Mouse (Mus musculus) testis, adult 2 months (tissue): Measurements from ENCODE around the gene AY074887. TPM values are rescaled to one million over a fixed set of nuclear protein-coding genes. Genes with fewer than 3 reads are reported as not detected.

Experiments
- H3K27ac ChIP-seq: fragments of 200-500 bp; 2 replicates; pipeline ENCODE4 v1.5.1; 2012; ENCODE audit warnings: low read depth, low read length; ENCODE audit not compliant: control insufficient read depth, insufficient read depth
- H3K27me3 ChIP-seq: fragments of 200-500 bp; 2 replicates; pipeline ENCODE4 v1.6.1; 2012; ENCODE audit warnings: mild to moderate bottlenecking, low read length, moderate library complexity; ENCODE audit not compliant: control insufficient read depth, insufficient read depth
- H3K36me3 ChIP-seq: fragments of 200-500 bp; 2 replicates; pipeline ENCODE4 v1.6.1; 2012; ENCODE audit warnings: mild to moderate bottlenecking, low read length; ENCODE audit not compliant: control insufficient read depth, insufficient read depth
- H3K4me1 ChIP-seq: fragments of 200-500 bp; 2 replicates; pipeline ENCODE4 v1.6.1; 2012; ENCODE audit warnings: low read length; ENCODE audit not compliant: control insufficient read depth, insufficient read depth
- H3K4me3 ChIP-seq: fragments of 200-500 bp; 2 replicates; pipeline ENCODE4 v1.5.1; 2012; ENCODE audit warnings: low read depth, mild to moderate bottlenecking, low read length, moderate library complexity, mixed read lengths; ENCODE audit not compliant: control insufficient read depth
- CTCF ChIP-seq: fragments of 200-500 bp; IDR thresholded peaks from 2 replicates; pipeline ENCODE4 v1.5.1; 2012; ENCODE audit warnings: low read depth, mild to moderate bottlenecking, inconsistent platforms, low read length, moderate library complexity; ENCODE audit not compliant: control insufficient read depth, insufficient read depth, insufficient replicate concordance
- POLR2A ChIP-seq: fragments of 200-500 bp; IDR thresholded peaks from 2 replicates; pipeline ENCODE4 v1.6.1; 2012; ENCODE audit warnings: low read depth, mild to moderate bottlenecking, inconsistent platforms, low read length, moderate library complexity; ENCODE audit not compliant: control insufficient read depth
- polyA plus RNA-seq: library from polyadenylated mRNA; depleted of rRNA; stranded (reverse); fragments of >200 nt; gene quantifications from 2 replicates; pipeline ENCODE4 v1.2.3, GENCODE M21; 2012; rRNA removed

AY074887 gene
- polyA plus RNA-seq, 1 experiment, result 0.25 TPM

DNA sequence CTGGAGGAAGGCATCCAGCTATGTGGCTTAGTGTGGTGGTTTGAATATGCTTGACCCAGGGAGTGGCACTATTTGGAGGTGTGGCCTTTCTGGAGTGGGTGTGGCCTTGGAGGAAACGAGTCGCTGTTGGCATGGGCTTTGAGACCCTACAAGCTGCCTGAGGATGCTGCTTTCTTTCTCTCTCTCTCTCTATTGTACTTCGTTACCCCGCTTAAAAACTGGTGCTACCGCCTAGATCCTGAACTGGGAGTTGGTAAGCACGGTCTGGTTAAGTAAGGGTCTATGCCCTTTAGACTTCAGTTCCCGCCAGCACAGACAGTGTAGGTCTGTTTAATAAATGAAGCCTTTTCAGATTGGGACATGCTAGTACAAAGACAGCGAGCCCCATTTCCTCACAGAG is 34.4 kb downstream of the AY074887 start:
- H3K27me3 ChIP-seq, result no peaks in the 10 kb centered on the region
- peaks cover 5% of the 10 kb centered on the region for H3K4me1 ChIP-seq
- H3K36me3 ChIP-seq, result no peaks in the 10 kb centered on the region
- peak overlapping the region; percentile 90; the same call in 1 of the 2 replicates for H3K4me3 ChIP-seq
- TF ChIP-seq CTCF (no peak), POLR2A (no peak)
- no peak overlapping the region for H3K27ac ChIP-seq

DNA sequence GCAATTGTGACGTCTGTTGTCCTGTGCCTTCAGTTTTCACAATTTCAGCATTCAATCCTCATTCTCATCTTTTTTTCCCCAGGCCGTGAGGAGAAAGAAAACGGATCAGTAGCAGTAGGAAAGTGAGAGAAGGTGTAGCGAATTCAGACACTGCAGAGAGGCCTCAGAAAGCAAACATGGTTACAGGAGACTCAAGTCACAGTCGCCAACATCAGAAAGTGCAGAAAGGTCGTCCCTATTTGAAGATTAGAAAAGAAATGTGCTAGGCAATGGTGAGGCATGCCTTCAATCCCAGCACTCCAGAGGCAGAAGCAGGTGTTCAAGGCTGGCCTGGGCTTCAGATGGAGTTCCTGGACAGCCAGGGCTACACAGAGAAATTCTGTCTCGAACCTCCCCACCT is 35.2 kb downstream of the AY074887 start:
- TF ChIP-seq POLR2A (no peak), CTCF (no peak)
- H3K27ac ChIP-seq, result no peak overlapping the region
- no peak overlapping the region for H3K4me3 ChIP-seq
- peaks cover 5% of the 10 kb centered on the region for H3K4me1 ChIP-seq
- H3K36me3 ChIP-seq, result no peaks in the 10 kb centered on the region
- no peaks in the 10 kb centered on the region for H3K27me3 ChIP-seq

DNA sequence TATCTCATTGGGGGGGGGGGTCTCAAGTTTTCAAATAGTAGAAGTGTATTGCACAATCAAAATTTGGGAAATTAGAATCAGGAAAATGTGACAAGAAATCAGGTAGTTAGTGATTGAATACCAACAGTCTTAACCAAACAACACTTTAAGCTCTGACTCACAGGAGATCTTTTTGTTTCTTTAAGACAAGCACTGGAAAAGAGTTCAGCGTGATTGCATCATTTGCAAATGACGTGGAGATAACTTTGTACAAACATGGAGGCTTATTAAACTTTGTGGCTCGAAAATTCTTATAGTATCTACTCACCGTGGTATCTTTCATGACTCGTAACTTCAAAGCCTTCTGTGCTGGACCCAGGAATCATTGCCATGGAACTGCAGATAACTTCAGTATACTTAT is 41.4 kb downstream of the AY074887 start:
- no peak overlapping the region for H3K4me3 ChIP-seq
- no peaks in the 10 kb centered on the region; the same call in 1 of the 2 replicates for H3K36me3 ChIP-seq
- no peaks in the 10 kb centered on the region for H3K27me3 ChIP-seq
- TF ChIP-seq POLR2A, result no peak
- no peak for TF ChIP-seq CTCF
- H3K27ac ChIP-seq, result no peak overlapping the region
- no peaks in the 10 kb centered on the region for H3K4me1 ChIP-seq

Other genes starting within 250 kb of the AY074887 start
- 24.5 and 26.9 TPM in 2 replicates for gene Wdr61, start 216.5 kb downstream of the AY074887 start, polyA plus RNA-seq
- 12.2 and 13.1 TPM in 2 replicates for gene Crabp1, start 186.2 kb downstream of the AY074887 start, polyA plus RNA-seq
- 25.2 and 36.5 TPM in 2 replicates for gene Ireb2, start 87.2 kb downstream of the AY074887 start, polyA plus RNA-seq
- 0.16 and 0.36 TPM in 2 replicates for gene Hykk, start 33.7 kb downstream of the AY074887 start, polyA plus RNA-seq
- gene Psma4, start 208 bp downstream of the AY074887 start, polyA plus RNA-seq, result 56.6 and 80.4 TPM in 2 replicates
- 6.7 and 9.2 TPM in 2 replicates for gene Chrna5, start 29.9 kb upstream of the AY074887 start, polyA plus RNA-seq
- gene Chrna3, start 75.6 kb upstream of the AY074887 start, polyA plus RNA-seq, result 0.05 and 0.06 TPM in 2 replicates
- 1.7 and 2.0 TPM in 2 replicates for gene Chrnb4, start 97.8 kb upstream of the AY074887 start, polyA plus RNA-seq
- 19.0 and 19.8 TPM in 2 replicates for gene Ube2q2, start 197.9 kb upstream of the AY074887 start, polyA plus RNA-seq